Mouse (Mus musculus) bone marrow, adult 2 months (tissue): ENCODE data around the gene Pus10.

Experiments used
- CTCF ChIP-seq: fragments of 200-500 bp; IDR thresholded peaks from 2 replicates; pipeline ENCODE4 v1.5.1; 2011; ENCODE audit warnings: low read length, control low read depth; ENCODE audit not compliant: control insufficient read depth, insufficient read depth
- POLR2A ChIP-seq: fragments of 200-500 bp; IDR thresholded peaks from 2 replicates; pipeline ENCODE4 v1.6.1; 2011; ENCODE audit warnings: low read depth, mild to moderate bottlenecking, control low read depth, low read length, borderline replicate concordance; ENCODE audit not compliant: control insufficient read depth

DNA sequence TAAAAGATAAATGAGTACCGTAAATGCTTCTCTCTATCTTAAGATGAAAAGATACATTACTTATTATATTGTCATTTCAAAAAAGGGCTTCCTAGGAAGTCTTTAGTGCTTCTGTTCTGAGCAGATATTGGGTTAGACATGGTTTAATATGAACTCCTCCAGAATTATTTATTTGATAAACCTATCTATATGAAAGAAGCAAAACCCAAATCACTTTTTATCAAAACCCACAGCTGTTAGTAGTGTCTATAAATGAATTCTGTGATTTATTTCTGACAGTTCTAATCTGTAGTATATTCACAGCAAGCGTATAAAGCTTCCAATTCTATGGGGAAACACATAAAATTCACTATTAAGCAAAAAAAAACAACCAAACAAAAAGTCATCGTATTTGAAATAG is 17.6 kb upstream of the Pus10 start:
- TF ChIP-seq POLR2A: no peak
- no peak for TF ChIP-seq CTCF
